Mouse (Mus musculus): ENCODE measurements around the gene Atp5g3.
"Not testable (repeated sequence)": the region's sequence is repeated elsewhere in the genome, so short reads cannot be mapped to it uniquely, and the experiment has no call there.

Atp5g3 gene

DNA sequence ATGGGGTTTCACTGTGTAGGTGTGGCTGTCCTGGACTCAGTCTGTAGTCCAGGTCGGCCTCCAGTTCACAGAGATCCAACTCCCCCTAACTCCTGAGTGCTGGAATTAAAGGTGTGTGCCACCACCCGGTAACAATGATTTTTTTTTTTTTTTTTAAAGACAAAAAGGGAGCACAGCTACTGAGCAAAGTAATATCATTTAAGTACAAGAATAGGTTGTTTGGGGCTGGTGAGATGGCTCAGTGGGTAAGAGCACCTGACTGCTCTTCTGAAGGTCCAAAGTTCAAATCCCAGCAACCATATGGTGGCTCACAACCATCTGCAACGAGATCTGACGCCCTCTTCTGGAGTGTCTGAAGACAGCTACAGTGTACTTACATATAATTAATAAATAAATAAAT, 14.2 kb downstream of the Atp5g3 start:
- DNase-seq (ENCODE audit: low spot score): not testable (repeated sequence)

DNA sequence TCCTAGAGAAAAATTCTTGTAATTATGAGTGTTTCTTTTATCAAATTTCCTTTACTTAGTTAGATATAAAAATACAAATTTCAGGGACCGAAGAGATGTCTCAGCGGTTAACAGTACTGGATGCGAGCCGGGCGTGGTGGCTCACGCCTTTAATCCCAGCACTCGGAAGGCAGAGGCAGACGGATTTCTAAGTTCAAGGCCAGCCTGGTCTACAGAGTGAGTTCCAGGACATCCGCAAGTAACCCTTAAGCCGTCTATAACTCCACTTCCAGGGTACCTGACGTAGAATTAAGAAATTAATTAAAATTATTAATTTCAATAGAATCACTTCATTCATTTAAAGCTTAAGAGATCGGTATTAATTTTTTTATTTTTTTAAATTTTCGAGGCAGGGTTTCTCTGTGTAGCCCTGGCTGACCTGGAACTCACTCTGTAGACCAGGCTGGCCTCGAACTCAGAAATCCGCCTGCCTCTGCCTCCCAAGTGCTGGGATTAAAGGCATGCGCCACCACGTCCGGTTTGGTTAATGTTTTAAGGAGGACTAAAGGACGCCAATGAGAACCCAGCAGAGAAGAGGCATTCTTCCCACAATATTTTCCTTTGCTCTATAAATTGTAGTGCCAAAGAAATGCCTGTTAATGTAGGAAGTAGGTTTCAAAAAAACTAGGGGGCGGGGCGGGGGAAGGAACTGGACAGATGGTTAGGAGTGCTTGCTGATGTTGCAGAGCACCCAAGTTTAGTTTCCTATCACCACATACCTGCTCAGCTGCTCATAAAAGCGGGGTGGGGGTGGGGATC, 17.5 kb downstream of the Atp5g3 start:
- peak; percentile 47 for DNase-seq (ENCODE audit: low spot score)

DNA sequence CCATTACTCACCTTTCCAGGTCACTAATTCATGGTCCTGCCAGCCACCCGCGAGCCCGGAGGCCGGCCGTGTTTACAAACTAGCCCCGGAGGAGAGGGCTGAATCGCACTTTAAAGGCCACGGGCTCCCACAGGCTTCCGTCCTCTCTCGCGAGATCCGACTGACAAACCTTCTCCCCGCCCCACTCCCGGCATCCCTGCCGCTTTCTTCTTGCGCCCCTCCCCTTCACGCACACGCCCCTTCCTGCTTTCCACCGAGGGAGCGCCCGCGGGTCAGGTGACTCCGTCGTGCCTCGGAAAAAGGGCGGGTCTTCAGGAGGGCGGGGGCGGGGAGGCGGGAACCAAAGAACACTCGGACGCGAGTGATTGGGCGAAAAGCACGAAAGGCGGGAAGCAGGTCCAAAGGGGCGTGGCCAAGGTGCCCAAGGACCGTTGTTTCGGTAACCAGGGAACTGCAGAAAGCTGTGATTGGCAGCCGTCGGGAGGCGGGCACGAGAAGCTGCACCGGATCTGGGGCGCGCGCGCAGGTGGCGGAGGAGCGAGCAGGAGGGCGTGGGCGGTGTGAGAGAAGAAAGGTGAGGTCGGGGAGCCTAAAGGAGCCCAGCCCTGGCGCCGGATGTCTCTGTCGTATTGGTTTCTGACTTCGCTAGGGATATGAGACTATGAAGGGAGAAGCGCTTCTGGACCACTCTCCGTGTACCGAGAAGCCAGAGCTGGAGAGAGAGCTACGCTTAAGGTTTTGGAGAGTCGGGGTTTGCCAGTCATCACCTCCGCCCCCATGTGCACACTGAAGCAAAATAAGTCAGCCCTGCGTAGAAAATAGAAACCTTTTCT, 18.4 kb downstream of the Atp5g3 start, which contains the start of gene Atf2:
Gene Atf2, minus strand, starts transcription at position 176 of the 833 bp plus-strand sequence.
- DNase-seq (ENCODE audit: low spot score): peak; percentile 100

DNA sequence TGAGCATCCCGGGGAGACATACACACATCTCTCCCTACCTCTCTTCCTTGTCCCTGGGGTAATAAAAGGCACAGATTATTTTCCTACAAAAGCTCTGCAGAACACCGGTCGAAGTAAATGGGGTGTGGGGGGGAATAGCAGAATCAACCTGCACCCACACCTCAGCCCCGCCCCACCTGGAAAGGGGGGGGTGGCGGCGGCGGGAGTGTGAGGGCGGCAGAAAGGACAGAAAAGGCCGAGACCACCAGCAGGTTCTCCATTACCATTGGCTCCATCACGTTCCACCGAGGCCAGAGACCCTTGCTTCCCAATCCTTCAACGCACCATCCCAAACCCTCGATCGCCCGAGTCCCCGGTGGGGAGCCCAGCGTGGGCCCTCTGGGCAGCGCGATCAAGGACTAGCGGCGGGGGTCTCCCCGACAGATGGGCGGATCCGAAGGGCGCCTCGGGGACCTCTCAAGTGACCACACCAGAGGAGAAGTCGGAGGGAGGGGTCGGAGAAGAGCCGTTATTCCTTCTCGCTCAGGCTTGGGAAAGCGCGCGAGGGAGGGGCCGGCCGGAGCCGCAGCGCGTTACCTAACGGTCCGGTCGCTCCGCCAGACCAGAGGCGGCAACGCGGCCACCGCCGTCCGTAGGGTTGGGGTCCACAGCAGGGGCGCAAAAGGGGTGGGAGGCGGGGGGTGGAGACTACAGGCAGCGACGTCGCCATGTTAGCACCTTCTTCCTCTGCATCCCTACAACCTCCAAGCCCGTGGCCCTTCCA, 19.2 kb downstream of the Atp5g3 start:
- DNase-seq (ENCODE audit: low spot score): no peak

DNA sequence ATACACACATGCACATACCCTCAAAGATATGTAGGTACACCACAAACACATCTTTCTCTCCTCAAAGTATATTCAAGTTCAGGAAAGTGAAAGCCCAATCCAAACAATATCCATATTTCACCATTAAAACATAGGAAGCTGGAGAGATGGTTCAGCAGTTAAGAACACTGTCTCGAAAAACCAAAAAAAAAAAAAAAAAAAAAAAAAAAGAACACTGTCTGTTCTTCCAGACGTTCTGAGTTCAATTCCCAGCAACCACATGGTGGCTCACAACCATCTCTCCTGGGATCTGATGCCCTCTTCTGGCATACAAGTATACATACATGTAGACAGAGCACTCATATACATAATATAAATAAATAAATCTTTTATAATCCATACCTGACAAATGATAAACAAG, 25.1 kb downstream of the Atp5g3 start:
- DNase-seq (ENCODE audit: low spot score): no peak

DNA sequence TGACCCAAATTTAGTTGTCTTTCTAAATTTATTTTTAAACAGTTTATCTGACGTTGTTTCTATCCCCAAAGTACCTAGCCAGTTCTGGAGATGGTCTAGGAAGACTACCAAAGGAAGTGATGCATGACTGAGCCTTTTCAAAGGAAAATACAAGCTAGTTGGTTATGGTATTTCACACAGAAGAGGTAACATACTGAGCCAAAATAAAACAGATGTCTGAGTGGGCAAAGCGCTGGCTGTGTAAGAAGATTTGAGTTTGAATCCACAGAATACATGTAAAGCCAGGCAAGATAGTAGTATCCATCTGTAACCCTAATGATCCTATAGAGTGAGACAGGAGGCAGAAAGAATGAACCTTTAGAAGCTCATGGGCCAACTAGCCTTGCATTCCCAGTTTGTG, 33.2 kb downstream of the Atp5g3 start:
- DNase-seq (ENCODE audit: low spot score): no peak

DNA sequence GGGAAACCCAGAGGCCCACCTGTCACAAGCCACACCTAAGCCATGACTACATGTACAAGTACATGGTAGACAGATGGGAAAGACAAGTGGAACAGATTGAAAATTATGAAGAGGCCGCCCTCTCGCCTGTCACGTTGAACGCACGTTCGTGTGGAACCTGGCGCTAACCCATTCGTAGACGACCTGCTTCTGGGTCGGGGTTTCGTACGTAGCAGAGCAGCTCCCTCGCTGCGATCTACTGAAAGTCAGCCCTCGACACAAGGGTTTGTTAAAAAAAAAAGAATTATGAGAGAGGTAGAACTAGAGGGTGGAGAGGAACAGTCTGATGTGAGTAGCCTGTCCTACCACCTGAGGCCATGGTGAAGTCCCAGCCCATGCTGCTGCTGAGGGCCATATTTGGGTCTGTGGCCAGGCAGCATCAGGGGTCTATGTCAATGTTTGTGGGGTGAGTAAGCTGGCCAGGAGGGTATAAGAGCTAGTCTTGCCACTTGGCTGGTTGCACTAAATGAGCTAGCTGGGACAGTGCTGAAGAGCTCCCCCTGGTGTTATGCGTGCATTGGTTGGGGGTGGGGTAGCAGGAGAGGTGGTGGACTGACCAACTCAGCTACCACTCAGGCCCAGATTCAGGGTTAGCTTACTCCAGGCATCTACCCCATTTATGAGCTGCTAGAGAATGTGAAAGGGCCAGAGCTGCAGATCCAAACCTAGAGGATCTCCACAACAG, 43.2 kb downstream of the Atp5g3 start:
- DNase-seq (ENCODE audit: low spot score): peak; percentile 22

DNA sequence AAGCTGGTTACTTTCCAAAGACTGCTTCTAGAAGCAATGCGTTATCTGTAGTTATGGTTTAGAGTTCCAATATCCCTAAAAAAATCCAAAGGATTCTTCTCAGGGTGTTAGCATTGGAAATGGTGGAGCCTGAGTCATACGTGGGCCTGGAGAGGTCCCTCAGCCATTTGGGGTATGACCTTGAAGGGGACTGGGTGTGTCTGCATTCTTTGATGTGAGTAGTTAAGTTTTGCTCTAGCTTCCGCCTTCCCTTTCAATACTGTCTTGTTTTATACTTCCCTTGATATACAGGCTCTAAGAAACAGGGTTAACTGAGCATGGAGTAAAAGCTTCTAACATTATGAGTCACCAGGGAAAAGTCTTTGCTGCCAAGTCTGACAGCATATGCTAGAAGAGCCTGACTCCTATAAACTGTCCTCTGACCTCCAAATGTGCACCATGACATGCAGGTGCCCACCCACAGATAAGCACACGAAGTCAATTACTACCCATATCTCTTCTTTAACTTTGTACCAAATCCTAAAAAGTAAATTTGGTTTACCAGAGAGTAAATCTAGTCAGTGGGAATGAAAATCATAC, 51.0 kb downstream of the Atp5g3 start:
- DNase-seq (ENCODE audit: low spot score): no peak
